Mouse (Mus musculus) lung, adult 2 months (tissue): ENCODE results near the gene Mlec.

Experiments used
- CTCF ChIP-seq: fragments of 200-500 bp; IDR thresholded peaks from 2 replicates; pipeline ENCODE4 v1.5.1; 2011; ENCODE audit warnings: mild to moderate bottlenecking, low read length, control low read depth; ENCODE audit not compliant: insufficient read depth
- POLR2A ChIP-seq: fragments of 200-500 bp; IDR thresholded peaks from 2 replicates; pipeline ENCODE4 v1.6.1; 2011; ENCODE audit warnings: low read depth, mild to moderate bottlenecking, control low read depth, low read length, borderline replicate concordance; ENCODE audit errors: extremely low read depth

GRCm38 (mm10) chr5:115165351-115165750, 7.4 kb upstream of the Mlec start:
- peak; percentile 43 for TF ChIP-seq CTCF
- no peak for TF ChIP-seq POLR2A
